Comparison of ENCODE assay signal across 12 mouse cellular contexts in the genomic region with DNA sequence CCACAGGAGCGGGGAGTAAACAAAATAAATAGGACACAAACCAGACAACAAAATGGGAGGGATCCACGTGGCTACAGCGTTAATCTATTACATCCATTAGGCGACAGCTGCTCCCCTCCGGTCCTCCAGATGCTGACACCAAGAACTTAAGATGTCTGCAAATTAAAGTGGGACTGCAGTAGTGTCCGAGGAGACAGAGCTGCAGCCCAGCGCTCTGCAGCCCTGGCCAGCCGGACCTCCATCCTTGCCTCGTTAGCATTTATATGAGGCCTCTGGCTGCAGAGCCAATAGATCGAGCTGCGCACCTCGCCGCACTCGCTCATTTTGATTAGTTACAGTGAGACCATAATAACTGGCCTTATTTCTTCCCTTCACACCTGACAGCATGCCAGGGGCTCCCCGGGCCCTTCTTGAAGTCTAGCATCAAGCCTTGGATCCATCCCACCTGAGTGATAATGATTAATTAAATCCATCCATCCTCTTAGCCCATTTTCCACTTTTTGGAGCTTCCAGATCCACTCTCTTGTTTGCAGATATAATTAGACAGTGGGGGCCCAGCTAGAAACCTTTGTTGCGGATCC.
"Had no signal": no experiment of that assay in that cellular context is flagged by ENCODE, and none has a peak within 500 bp of the region (broad histone marks: within the 10 kb centered on the region; RNA-seq: fewer than 3 reads in every experiment).

No protein-coding gene starts in this region.

- H3K4me2 ChIP-seq: limb, embryonic 13.5 days had no signal

- H3K27ac ChIP-seq: kidney, postnatal 0 days; limb, embryonic 13.5 days; liver, embryonic 14.5 days had no signal

- ATAC-seq: intestine, postnatal 0 days had no signal

- H3K9me3 ChIP-seq: limb, embryonic 13.5 days had no signal

- H3K9ac ChIP-seq: limb, embryonic 13.5 days; liver, embryonic 14.5 days had no signal

- H3K36me3 ChIP-seq: limb, embryonic 13.5 days had no signal

- DNase-seq: kidney, adult 8-10 months; kidney, postnatal 36 days; layer of hippocampus, adult 9-11 months; layer of hippocampus, postnatal 36 days; left cerebral cortex, postnatal 4 days; lung, adult 18-20 months; right cerebral cortex, postnatal 25 days; thymus, postnatal 4 days had no signal

- H3K4me3 ChIP-seq: limb, embryonic 13.5 days had no signal
